Mouse (Mus musculus) erythroblast, embryonic 14.5 days (primary cell): ENCODE measurements around the gene Pla2g3. TPM values are rescaled to one million over a fixed set of nuclear protein-coding genes. Genes with fewer than 3 reads are reported as not detected.

Source experiments
- H3K27me3 ChIP-seq: 2 replicates; pipeline ENCODE4 v1.6.1; 2012; ENCODE audit warnings: inconsistent platforms; ENCODE audit not compliant: control insufficient read depth
- H3K36me3 ChIP-seq: 2 replicates; pipeline ENCODE4 v1.6.1; 2012; ENCODE audit warnings: mild to moderate bottlenecking, inconsistent platforms; ENCODE audit not compliant: control insufficient read depth
- H3K4me1 ChIP-seq: 2 replicates; pipeline ENCODE4 v1.6.1; 2012; ENCODE audit warnings: inconsistent platforms; ENCODE audit not compliant: control insufficient read depth
- H3K4me3 ChIP-seq: replicated peaks from 2 replicates; pipeline ENCODE3; 2012; ENCODE audit warnings: moderate library complexity, mild to moderate bottlenecking, inconsistent platforms
- H3K9me3 ChIP-seq: 2 replicates; pipeline ENCODE4 v1.6.1; 2012; ENCODE audit warnings: low read length, inconsistent platforms, mixed read lengths; ENCODE audit not compliant: control insufficient read depth
- GATA1 ChIP-seq: IDR thresholded peaks from 2 replicates; pipeline ENCODE4 v1.6.1; 2012; ENCODE audit warnings: low read length, inconsistent platforms, mixed read lengths
- TAL1 ChIP-seq: IDR thresholded peaks from 3 replicates; pipeline ENCODE4 v1.6.1; 2012; ENCODE audit warnings: low read length, inconsistent platforms, mixed read lengths
- polyA plus RNA-seq: library from polyadenylated mRNA; stranded (reverse); fragments of >175 nt; gene quantifications from 2 replicates; pipeline ENCODE4 v1.2.3, GENCODE M21; 2012

The Pla2g3 gene
- polyA plus RNA-seq, 1 experiment = not detected

DNA sequence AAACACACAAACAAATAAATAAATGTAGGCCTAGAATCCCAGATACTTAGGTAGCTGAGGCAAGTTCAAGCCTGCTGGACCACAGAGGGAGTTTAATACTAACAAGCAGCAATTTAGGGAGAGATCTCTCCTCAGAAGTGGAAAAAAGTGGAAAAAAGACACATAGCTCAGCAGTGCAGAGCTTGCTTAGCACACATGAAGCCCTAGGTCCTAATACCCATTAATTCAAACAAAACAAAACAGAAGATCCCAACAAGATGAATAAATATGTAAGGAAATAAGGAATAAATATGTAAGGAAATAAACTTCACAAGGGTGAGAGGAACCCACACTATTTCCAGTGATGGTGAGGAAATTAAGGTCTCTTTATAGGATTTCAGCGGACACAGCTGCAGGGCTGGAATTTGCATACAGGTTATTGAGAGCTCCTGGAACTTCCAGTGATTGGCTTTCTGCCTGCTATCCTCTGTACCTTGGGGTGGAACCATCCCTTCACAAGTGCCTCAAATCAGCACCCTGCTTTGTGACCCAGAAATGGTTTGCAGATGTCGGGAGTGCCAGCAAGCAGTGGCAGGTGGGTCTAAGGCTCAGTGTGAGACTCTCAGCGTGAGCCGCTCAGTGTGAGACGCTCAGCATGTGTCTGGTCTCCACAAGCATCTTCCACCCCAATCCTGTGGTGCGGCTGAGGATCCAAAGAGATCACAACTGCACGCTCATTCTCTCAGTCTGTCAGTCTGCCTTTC is 35.9 kb downstream of the Pla2g3 start:
- Histone ChIP-seq H3K4me1 (no peaks in the 10 kb centered on the region), H3K27me3 (peaks cover 1% of the 10 kb centered on the region; the same call in 1 of the 2 replicates), H3K4me3 (no peak overlapping the region), H3K36me3 (peaks cover 28% of the 10 kb centered on the region; the same call in 1 of the 2 replicates), H3K9me3 (no peaks in the 10 kb centered on the region)
- TF ChIP-seq GATA1 = no peak
- TF ChIP-seq TAL1 = no peak

DNA sequence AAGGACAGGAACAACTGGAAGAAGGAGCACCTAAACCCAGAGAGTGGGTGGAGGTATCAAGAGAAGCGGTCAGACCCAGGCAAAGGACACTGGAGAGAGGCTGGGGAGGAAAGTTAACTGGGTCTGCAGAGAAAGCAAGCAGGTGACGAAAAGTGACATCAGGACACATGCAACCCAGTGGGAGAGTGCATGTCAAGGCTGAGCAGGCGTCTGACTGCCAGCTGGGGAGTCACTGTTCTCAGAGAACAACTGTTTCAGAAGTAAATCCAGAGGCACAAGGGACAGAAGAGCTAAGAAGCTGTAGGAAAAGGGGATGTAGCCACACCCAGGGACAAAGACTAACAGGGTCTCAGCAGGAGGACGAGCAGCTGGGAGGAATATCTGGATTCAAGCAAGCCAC is 37.5 kb downstream of the Pla2g3 start:
- Histone ChIP-seq H3K36me3 (peaks cover 38% of the 10 kb centered on the region; the same call in 1 of the 2 replicates), H3K4me3 (no peak overlapping the region), H3K27me3 (no peaks in the 10 kb centered on the region), H3K9me3 (no peaks in the 10 kb centered on the region), H3K4me1 (no peaks in the 10 kb centered on the region)
- TF ChIP-seq TAL1 = no peak
- TF ChIP-seq GATA1 = no peak

DNA sequence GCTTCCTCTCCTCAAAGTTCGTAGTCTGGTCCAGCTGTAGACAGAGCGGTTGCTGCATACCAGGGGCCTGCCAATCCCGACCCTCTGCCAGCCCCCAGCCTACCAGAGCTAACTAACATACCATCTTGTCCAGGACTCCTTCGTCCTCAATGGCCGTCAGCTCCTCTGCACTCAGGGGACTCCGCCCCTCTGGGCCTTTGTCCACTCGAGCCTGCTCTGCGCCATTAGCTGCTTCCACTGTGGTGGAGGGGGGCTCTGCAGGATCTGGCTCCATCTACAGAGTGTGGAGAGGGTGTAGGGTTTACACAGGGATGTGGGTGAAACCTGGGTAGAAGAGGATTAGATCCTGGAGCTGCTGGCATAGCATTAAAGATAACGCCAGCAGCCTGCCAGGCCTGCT is 38.1 kb downstream of the Pla2g3 start:
- Histone ChIP-seq H3K4me1 (no peaks in the 10 kb centered on the region), H3K4me3 (no peak overlapping the region), H3K36me3 (peaks cover 38% of the 10 kb centered on the region; the same call in 1 of the 2 replicates), H3K27me3 (no peaks in the 10 kb centered on the region), H3K9me3 (no peaks in the 10 kb centered on the region)
- no peak for TF ChIP-seq TAL1
- TF ChIP-seq GATA1 = no peak

DNA sequence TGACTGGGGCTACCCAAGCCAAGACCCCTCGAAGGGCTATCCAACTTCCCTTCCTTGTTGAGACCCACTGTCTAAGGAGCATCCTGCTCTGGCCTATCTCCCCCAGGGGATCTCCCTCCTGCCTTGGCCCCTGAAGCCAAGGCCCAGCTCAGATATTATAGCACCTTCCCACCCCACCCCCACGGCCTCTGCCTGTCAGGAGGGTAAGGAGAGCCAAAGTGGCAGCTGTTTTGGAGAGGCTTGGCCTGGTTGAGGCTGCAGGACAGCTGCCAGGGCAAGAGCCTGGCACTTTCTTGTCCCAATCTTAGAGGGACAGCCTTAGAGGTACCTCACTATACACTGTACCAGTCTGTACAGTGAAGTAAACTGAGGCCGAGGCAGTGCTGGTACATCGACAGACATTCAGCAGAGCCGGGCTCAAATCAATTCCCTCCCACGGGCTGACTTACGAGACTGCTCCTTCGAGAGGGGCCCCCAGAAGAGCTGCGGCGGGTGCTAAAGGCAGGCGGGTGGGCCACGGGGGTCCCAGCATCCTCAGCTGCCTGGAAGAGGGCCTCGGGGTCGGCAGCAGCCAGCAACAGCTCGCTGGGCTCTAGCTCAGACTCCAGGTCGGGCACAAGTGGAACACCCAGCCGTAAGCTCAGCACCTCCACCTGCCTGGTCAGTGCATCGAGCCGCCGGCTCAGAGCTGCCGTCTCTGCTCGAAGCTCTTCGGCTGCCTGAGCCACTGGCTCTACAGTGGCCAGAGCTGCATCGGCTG is 39.1 kb downstream of the Pla2g3 start:
- peaks cover 39% of the 10 kb centered on the region; the same call in 1 of the 2 replicates for H3K36me3 ChIP-seq
- no peaks in the 10 kb centered on the region for H3K27me3 ChIP-seq
- H3K4me1 ChIP-seq = no peaks in the 10 kb centered on the region
- no peak for TF ChIP-seq TAL1
- TF ChIP-seq GATA1 = no peak
- no peaks in the 10 kb centered on the region for H3K9me3 ChIP-seq
- no peak overlapping the region for H3K4me3 ChIP-seq

DNA sequence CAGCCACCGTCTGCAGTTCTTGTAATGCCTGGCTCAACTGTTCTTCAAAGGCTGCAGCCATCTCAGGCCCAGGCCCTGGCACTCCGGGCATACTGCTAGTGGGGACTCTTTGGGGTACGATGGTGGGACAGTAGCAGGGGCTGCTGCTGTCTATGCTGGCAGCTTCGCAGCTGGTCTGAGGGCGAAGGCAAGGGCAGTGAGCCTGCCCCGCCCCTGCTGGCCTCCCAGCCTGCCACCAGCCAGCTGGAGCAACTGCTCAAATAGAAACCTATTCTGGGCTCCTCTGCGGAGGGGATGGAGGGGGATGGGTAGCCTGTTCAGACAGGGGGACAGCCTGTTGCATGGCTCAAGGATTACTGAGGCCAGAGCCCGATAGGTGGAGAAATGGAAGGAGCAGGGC is 39.7 kb downstream of the Pla2g3 start:
- H3K4me3 ChIP-seq = no peak overlapping the region
- H3K27me3 ChIP-seq = no peaks in the 10 kb centered on the region
- H3K36me3 ChIP-seq = peaks cover 41% of the 10 kb centered on the region; the same call in 1 of the 2 replicates
- H3K4me1 ChIP-seq = no peaks in the 10 kb centered on the region
- TF ChIP-seq GATA1 = no peak
- no peak for TF ChIP-seq TAL1
- H3K9me3 ChIP-seq = no peaks in the 10 kb centered on the region

DNA sequence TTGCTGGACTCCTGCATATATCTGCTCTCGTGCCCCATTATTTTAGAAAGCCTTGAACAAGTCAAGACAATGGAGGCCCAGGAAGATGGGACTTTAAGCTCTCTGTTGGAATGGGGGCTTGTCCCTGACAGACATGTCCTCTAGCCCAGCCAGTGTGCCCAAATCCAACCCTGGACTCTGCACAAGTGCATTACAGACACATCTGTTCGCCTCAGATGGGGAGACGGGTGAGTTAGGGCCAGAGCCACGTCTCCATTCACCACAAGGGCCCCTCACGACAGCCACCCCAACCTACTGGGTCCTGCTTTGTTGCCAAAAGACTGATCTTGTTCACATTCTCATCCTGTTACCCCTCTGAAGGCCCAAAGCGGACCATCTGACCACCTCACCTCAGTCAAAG is 40.1 kb downstream of the Pla2g3 start:
- Histone ChIP-seq H3K27me3 (no peaks in the 10 kb centered on the region), H3K9me3 (no peaks in the 10 kb centered on the region), H3K36me3 (peaks cover 45% of the 10 kb centered on the region; the same call in 1 of the 2 replicates), H3K4me1 (no peaks in the 10 kb centered on the region), H3K4me3 (no peak overlapping the region)
- TF ChIP-seq GATA1 (no peak), TAL1 (no peak)

DNA sequence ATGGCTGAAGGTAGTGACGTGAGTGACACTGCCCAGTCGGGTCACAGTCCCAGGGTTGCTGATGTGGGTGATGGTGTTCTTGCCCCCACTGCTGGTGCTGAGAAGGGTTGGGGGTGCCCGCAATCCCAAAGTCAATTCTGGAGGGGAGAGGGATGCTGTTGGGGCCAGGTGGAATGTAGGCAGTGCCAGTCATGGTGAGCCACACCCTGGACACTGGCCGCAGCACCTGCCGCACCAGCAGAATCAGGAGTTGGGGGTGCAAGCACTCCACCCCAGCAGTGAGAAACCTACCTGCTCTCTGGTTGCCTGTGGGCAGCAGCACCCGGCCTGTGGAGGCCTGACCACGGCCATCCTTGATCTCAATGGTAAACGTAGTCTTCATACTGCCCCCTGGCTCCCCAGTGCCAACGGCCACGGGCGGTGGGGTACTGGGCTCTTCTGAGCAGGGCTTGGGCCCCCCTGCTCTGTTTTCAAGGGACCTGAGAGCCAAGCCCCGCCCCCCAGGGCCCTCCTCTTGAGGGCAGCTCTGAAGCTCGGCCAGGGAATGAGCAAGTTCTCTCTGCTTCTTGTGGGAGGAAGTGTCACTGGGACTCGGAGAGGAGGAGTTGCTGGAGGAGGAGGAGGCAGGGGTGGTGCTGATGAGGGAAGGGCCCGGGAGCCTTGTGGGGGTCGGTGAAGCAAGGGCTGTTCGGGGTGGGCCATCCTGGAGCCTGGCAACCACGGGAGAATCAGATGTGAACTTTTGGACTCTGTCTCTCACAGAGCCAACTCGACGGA is 41.6 kb downstream of the Pla2g3 start:
- H3K4me3 ChIP-seq = no peak overlapping the region
- peaks cover 41% of the 10 kb centered on the region; the same call in 1 of the 2 replicates for H3K36me3 ChIP-seq
- TF ChIP-seq TAL1 (no peak), GATA1 (no peak)
- H3K4me1 ChIP-seq = no peaks in the 10 kb centered on the region
- H3K9me3 ChIP-seq = no peaks in the 10 kb centered on the region
- H3K27me3 ChIP-seq = no peaks in the 10 kb centered on the region

DNA sequence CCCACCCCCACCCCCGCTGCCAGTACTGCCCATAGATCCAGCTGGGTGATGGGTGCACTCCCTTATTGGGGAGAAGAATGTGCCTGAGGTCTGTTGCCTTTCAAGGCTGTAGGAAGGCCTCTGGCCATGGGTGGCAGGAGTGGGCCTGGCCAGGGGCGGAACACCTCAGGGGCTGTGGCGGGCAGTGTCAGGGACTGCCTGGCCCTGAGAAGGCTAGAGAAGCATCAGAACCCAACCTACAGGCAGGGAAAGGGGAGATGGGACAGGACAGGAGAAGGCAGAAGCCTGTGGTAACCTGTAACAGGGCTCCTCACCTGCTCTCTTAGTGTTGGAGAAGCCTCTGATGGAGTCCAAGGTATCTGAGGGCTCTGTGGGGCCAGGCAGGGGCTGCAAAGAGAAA is 42.6 kb downstream of the Pla2g3 start:
- Histone ChIP-seq H3K27me3 (no peaks in the 10 kb centered on the region), H3K4me1 (peaks cover 10% of the 10 kb centered on the region), H3K36me3 (peaks cover 36% of the 10 kb centered on the region; the same call in 1 of the 2 replicates), H3K9me3 (no peaks in the 10 kb centered on the region), H3K4me3 (no peak overlapping the region)
- TF ChIP-seq TAL1 (no peak), GATA1 (no peak)
